Mouse (Mus musculus) cerebellum, adult 9-11 months (tissue): ENCODE measurements around the gene Gm35549.
"Not testable (repeated sequence)": the region's sequence is repeated elsewhere in the genome, so short reads cannot be mapped to it uniquely, and the experiment has no call there.

Source experiments
- DNase-seq: peaks from one replicate; pipeline ENCODE4 v3.0.0; 2022

The Gm35549 gene

GRCm38 (mm10) chr9:122843760-122844159, at the start of gene Gm35549:
Gm35549 (minus strand) TSS chr9:122844035.
- DNase-seq = no peak

DNA sequence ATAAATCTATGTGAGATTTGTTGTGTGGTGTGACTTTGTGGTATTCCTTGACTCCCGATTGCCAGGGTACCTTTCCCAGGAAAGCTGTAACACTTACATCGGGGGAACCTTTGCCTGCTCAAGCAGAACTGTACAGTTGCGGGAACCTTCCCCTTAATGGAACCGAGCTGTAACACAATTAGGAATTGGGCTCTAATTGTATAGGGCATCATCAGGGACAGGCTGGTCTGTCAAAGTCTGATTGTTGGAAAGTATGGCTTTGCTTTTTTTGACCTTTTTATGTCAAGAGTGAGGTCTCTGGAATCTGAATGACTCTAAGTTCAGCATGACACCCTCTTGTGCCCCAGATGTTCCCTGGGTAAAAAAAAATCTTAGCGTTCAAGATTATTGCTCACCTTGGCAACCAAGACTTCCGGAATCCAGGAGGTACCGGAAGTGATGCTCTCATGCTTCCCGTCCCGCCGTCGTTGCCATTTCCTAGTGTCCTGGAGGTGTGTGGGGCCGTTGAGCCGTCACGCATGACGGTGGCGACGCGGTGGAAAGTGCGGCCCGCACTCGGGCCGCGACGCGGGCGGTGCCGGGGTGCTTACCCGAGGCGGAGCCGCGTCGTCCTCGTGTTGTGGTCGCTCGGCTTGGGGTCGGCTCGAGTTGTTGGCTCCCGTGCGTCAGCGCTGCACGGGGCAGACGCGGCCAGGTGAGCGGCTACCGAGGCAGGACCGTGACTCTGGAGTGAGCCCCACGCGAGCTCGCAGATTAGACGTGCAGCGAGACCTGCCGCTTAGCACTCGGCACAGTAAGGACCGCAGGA, 42.7 kb upstream of the Gm35549 start:
- peak; percentile 74 for DNase-seq

DNA sequence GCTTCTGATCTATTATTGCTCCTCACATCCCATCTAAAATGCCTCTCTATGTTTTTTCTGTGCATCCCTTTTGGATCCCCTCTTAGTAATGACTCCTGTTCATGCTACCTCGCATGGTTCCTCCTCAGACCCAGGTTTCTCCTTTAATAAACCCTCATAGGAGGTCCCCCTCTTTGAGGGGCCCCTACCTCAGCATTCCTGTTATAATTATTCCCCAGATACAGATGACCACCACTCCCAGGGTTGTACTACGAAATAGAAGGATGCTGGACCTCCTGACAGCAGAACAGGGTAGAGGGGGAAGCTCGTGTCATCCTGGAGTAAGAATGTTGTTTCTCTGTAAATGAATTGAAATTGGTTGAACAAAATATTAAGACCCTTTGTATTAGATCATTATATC, 41.5 kb upstream of the Gm35549 start, which contains the start of gene Zkscan7:
Gene Zkscan7 (plus strand): TSS at position 301 of the 400 bp plus-strand sequence.
- no peak for DNase-seq

DNA sequence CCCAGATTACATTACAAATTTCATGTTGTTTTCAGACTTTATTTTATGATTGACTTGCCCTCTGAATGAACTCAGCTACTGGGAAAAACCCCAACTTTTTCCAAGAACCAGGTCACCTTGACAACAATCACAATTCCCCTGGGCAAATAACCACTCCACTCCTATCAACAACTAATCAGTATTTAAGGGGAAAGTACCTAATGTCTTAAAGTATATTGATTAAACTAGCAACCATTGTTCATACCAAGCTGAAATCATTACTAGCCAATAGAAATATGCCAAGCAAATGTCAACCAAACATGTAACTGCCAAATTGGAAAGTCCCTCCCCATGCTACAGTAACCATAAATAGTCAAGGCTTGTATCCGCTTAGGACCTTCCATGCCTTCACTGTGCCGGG, 31.3 kb upstream of the Gm35549 start:
- DNase-seq = no peak

DNA sequence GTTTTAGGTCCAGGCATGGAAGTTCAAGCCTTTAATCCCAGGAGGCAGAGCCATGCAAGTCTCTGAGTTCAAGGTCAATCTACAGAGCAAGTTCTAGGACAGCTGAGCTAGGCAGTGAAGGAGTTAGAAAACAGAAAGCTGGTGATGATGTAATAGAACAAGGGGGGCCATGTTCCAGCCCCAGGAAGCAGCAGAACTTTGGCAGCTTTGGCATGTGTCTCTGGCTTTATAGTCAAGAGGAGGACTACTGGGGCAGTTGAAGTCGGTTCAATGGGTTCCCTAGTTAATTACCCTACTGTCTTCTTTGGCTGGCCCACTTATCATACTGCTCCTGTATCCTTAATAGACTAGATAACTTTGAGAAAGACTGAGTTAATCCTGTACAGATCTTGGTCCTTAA, 30.8 kb upstream of the Gm35549 start:
- no peak for DNase-seq

- no peak for DNase-seq
These were observed 28.8 kb upstream of the Gm35549 start for GRCm38 (mm10) chr9:122872595-122872994.

- no peak for DNase-seq
These were observed 22.4 kb upstream of the Gm35549 start for GRCm38 (mm10) chr9:122866192-122866591.

GRCm38 (mm10) chr9:122865697-122866166, 21.9 kb upstream of the Gm35549 start, which contains the start of gene Zfp445:
Zfp445 (minus strand) TSS chr9:122866006.
- peak; percentile 83 for DNase-seq

DNA sequence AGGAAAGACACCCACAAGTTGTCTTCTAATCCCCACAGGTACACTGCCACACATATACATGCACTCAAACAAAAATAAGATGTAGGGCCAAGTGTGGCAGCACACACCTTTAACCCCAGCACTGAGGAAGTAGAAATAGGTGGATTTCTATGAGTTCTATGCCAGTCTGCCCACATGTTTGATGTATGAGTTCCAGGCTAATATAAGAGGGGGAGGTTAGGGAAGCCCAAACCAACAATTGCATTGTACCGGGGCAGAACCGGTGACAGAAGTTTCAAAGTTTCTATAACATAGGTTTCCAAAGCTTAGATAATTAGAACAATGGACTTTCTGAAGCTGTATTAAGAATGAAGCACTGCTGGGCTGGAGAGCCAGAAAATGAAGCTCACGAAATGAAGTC, 21.0 kb upstream of the Gm35549 start:
- DNase-seq = no peak

GRCm38 (mm10) chr9:122863731-122864130, 19.9 kb upstream of the Gm35549 start:
- DNase-seq = no peak

- DNase-seq = no peak
These were observed 16.9 kb upstream of the Gm35549 start for GRCm38 (mm10) chr9:122860752-122861151.

DNA sequence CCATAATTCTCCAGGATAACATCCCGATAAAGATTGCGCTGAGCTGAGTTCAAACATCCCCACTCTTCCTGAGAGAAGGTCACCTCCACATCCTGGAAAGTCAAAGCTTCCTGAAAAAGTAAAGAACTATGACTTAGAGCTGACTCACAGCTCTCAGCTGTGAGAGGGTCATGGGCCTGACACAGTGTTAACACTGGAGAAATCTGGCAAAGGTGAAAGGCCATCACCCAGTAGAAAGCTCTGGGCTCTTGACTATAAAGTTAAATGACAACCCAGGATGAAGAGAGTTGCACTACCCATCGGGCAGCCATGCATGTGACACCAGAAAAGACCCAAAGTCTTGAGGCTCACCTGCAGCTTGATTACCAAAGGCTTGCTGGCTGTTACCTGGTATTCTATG, 12.9 kb upstream of the Gm35549 start:
- DNase-seq = no peak

GRCm38 (mm10) chr9:122855617-122856016, 11.8 kb upstream of the Gm35549 start:
- DNase-seq = no peak

- DNase-seq = not testable (repeated sequence)
These were observed 11.3 kb upstream of the Gm35549 start for GRCm38 (mm10) chr9:122855141-122855540.

GRCm38 (mm10) chr9:122854526-122854925, 10.7 kb upstream of the Gm35549 start:
- no peak for DNase-seq

GRCm38 (mm10) chr9:122847811-122848311, 4.0 kb upstream of the Gm35549 start:
- not testable (repeated sequence) for DNase-seq

DNA sequence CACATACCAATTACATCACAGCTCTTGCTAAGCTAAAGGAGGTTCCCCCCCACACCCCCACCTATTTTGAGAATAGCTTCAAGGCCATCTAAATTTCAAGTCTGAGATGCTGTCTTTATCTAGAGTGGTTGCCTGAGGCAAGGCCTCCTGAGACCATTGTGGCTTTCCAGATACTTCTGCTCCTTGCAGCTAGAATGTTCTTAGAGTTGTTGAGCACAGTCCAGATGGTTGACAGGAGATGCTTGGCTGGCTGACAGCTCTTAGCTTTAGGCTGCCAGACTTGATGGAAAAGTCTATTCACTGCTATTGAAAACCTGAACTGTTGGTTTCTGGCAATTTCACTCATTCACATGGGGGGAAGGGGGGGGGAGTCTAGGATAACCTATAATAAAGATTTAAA, 2.3 kb upstream of the Gm35549 start:
- peak; percentile 28 for DNase-seq

- DNase-seq = no peak
These were observed 1.8 kb upstream of the Gm35549 start for GRCm38 (mm10) chr9:122845621-122846020.

DNA sequence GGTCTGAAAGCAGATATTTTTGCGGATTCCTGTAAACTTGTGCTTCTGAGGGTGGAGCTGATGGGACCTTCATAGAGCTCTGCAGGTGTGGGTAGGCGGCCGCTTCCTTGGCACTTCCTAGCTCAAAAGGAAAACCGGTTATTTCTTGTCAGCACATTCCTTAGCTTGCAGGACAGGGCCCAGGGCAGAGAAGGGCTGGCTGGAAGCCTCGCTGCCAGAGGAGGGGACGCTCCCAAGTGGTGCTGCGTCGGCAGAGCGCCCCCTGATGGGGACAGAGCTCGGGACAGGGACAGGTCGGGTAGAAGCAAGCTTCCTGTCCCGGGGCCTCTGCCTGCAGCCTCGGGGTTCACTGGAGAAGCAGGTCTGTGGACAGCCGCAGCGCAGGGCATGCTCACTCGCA, 6.2 kb downstream of the Gm35549 start:
- DNase-seq = peak; percentile 10

DNA sequence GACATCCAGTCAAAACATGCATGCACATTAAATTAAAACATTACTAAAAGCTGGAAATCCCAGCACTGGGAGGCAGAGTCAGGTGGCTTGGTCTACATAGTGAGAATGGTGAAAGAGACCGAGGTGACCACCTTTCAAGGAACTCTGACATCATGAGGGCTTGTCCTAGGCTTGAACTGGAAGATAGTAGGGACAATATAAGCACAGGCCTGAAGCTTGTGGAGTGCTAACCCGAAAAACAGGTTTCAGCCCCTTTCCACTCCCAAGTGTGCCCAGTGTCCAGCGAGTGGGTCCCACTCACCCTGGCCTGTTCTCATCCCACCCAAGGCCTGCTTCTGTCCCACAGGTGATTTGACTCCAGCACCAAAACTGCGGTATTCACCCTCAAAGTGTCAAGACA, 6.6 kb downstream of the Gm35549 start:
- DNase-seq = no peak

- peak; percentile 57 for DNase-seq
These were observed 7.0 kb downstream of the Gm35549 start for GRCm38 (mm10) chr9:122836790-122837189.

- DNase-seq = no peak
These were observed 7.7 kb downstream of the Gm35549 start for GRCm38 (mm10) chr9:122836126-122836525.

- no peak for DNase-seq
These were observed 13.9 kb downstream of the Gm35549 start for GRCm38 (mm10) chr9:122829826-122830380.

- no peak for DNase-seq
These were observed 17.1 kb downstream of the Gm35549 start for GRCm38 (mm10) chr9:122826743-122827142.
